ENCODE assay signal across 10 mouse cellular contexts in the genomic region with DNA sequence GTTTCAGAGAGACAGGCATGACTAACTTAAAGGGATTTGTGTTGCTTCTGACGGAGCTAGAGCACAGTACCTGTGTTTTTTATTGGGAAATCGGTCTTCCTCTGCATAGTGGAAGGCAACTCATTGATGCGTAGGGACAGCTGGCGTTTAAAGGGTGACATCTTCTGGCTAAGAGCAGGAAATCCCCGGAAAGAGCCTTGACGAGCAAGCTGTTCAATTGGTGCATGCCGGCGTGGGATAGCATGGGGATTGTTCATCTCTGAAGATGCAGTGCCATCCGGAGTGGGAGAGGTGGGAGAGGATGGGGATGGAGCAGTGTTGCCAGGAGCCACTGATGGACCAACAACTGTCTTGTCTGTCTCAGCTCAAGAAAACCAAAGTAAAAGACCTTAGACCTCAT. TPM values are rescaled to one million over a fixed set of nuclear protein-coding genes. Genes with fewer than 3 reads are reported as not detected.
DNase-seq lines count a peak whose midpoint lies in the region; ATAC-seq and TF ChIP-seq lines count a peak whose summit lies in the region.
"Had no signal": no experiment of that assay in that cellular context is flagged by ENCODE, and none has a peak within 500 bp of the region (broad histone marks: within the 10 kb centered on the region; RNA-seq: fewer than 3 reads in every experiment).

No protein-coding gene starts in this region.

- peak; percentile 33 for TF ChIP-seq CTCF in left cerebral cortex, adult 2 months (IDR thresholded peaks at IDR 0.05)
- TF ChIP-seq CTCF in heart, adult 2 months (IDR thresholded peaks at IDR 0.05): no peak

- no peaks in the 10 kb centered on the region for H3K27me3 ChIP-seq in forebrain, embryonic 14.5 days (replicated peaks; ENCODE audit: control insufficient read depth, insufficient read depth, low read length)
- H3K27me3 ChIP-seq in forebrain, embryonic 11.5 days (ENCODE audit: control insufficient read depth, insufficient read depth, low read length): no peaks in the 10 kb centered on the region
- no peaks in the 10 kb centered on the region for H3K27me3 ChIP-seq in heart, adult 2 months (ENCODE audit: control insufficient read depth, insufficient read depth, low read length)

- no peaks in the 10 kb centered on the region for H3K4me1 ChIP-seq in forebrain, embryonic 14.5 days (ENCODE audit: control insufficient read depth, insufficient read depth, low read length)
- no peaks in the 10 kb centered on the region for H3K4me1 ChIP-seq in forebrain, embryonic 11.5 days (replicated peaks; ENCODE audit: control insufficient read depth, insufficient read depth, low read length)
- no peaks in the 10 kb centered on the region for H3K4me1 ChIP-seq in heart, adult 2 months (ENCODE audit: control insufficient read depth, insufficient read depth, low read length)

- no peak overlapping the region for H3K4me3 ChIP-seq in forebrain, embryonic 14.5 days (ENCODE audit: low read depth, low read length)
- no peak overlapping the region for H3K4me3 ChIP-seq in forebrain, embryonic 11.5 days (ENCODE audit: low read depth, low read length)
- H3K4me3 ChIP-seq in left cerebral cortex, adult 2 months: no peak overlapping the region
- H3K4me3 ChIP-seq in heart, adult 2 months: no peak overlapping the region

- ATAC-seq in forebrain, embryonic 14.5 days: no peak
- ATAC-seq in forebrain, embryonic 11.5 days (replicated peaks; ENCODE audit: low FRiP score): no peak

- no peaks in the 10 kb centered on the region; the same call in 1 of the 2 replicates for H3K9me3 ChIP-seq in forebrain, embryonic 14.5 days (replicated peaks; ENCODE audit: control insufficient read depth, low read length)
- no peaks in the 10 kb centered on the region; the same call in 1 of the 2 replicates for H3K9me3 ChIP-seq in forebrain, embryonic 11.5 days (ENCODE audit: control insufficient read depth, low read length)

- H3K27ac ChIP-seq in forebrain, embryonic 14.5 days (ENCODE audit: low read depth, low read length): no peak overlapping the region
- H3K27ac ChIP-seq in forebrain, embryonic 11.5 days (ENCODE audit: low read depth, low read length): no peak overlapping the region
- no peak overlapping the region; the same call in 1 of the 2 replicates for H3K27ac ChIP-seq in left cerebral cortex, adult 2 months
- H3K27ac ChIP-seq in heart, adult 2 months: no peak overlapping the region

- intact Hi-C loops in left cerebral cortex, adult 2 months (cut with DNase I): loop anchor here (5.0 kb wide), 1 partner anchor 41 kb away; no protein-coding TSS in a partner anchor
- intact Hi-C loops in heart, adult 2 months (cut with DNase I): no loop called here

- TF ChIP-seq EP300 in heart, adult 2 months (IDR thresholded peaks at IDR 0.05; ENCODE audit: insufficient read depth, low read depth, low read length): no peak

- no peak overlapping the region for H3K9ac ChIP-seq in forebrain, embryonic 14.5 days (ENCODE audit: low read length)
- H3K9ac ChIP-seq in forebrain, embryonic 11.5 days (ENCODE audit: low read length): no peak overlapping the region
- H3K9ac ChIP-seq in heart, adult 2 months (ENCODE audit: low read depth, low read length): no peak overlapping the region

- H3K4me2 ChIP-seq in forebrain, embryonic 14.5 days (ENCODE audit: low read length): no peak overlapping the region
- no peak overlapping the region for H3K4me2 ChIP-seq in forebrain, embryonic 11.5 days (ENCODE audit: low read depth, low read length, severe bottlenecking)

- peaks cover 62% of the 10 kb centered on the region for H3K36me3 ChIP-seq in forebrain, embryonic 14.5 days (ENCODE audit: control insufficient read depth, insufficient read depth, low read length)
- H3K36me3 ChIP-seq in forebrain, embryonic 11.5 days (ENCODE audit: control insufficient read depth, insufficient read depth, low read length): peaks cover 10% of the 10 kb centered on the region
- peaks cover 5% of the 10 kb centered on the region; the same call in 1 of the 2 replicates for H3K36me3 ChIP-seq in heart, adult 2 months (ENCODE audit: control insufficient read depth, insufficient read depth, low read length)

- WGBS in forebrain, embryonic 14.5 days: 65% methylated on average over 9 of the region's 9 CpGs
- 66% methylated on average over 9 of the region's 9 CpGs for WGBS in forebrain, embryonic 11.5 days
- WGBS in heart, adult 2 months: 65% methylated on average over 9 of the region's 9 CpGs

- H3K79me2 ChIP-seq in heart, adult 2 months (replicated peaks; ENCODE audit: control insufficient read depth, insufficient read depth, low read length): no peaks in the 10 kb centered on the region

- no peak for TF ChIP-seq POLR2A in heart, adult 2 months (IDR thresholded peaks at IDR 0.05; ENCODE audit: insufficient read depth, low read depth, low read length)

- DNase-seq in forebrain, embryonic 14.5 days (ENCODE audit: low spot score): peak; percentile 71
- DNase-seq in forebrain, embryonic 11.5 days (ENCODE audit: low spot score): no peak
- DNase-seq in left cerebral cortex, adult 2 months (ENCODE audit: extremely low spot score in 1 of 2, low spot score in 2 of 2): peak in 1 of 2 experiments; percentile 45
- no peak for DNase-seq in left cerebral cortex, adult 11 months (ENCODE audit: low spot score)
- DNase-seq in cerebellum, postnatal 10 days: peak; percentile 73 to 77
- peak; percentile 67 for DNase-seq in retina, postnatal 1 day
- no peak for DNase-seq in heart, adult 2 months
- no peak for DNase-seq in kidney, postnatal 14 days

RNA-seq across cellular contexts. Expression of a gene that starts 37.5 kb away (rescaled TPM):
- polyA plus RNA-seq in forebrain, embryonic 14.5 days (2014; fragmentation: Nextera tagmentation; extraction: Ambion mirVana): 0.09 and 0.11 TPM in 2 replicates
- polyA plus RNA-seq in forebrain, embryonic 11.5 days (2014; fragmentation: Nextera tagmentation; extraction: Ambion mirVana): 0.04 and 0.05 TPM in 2 replicates
- 1 to 10 TPM; 8.4 to 10.0 TPM for total RNA-seq in left cerebral cortex, adult 2 months (2021)
- total RNA-seq in heart, adult 2 months (2021): 1 to 10 TPM; 4.9 to 7.5 TPM
- polyA plus RNA-seq in heart, adult 2 months (2012; rRNA removed): 8.7 and 13.1 TPM in 2 replicates
- total RNA-seq: megakaryocyte, adult 5-6 weeks had no signal
- polyA plus RNA-seq: C2C12 had no signal

Comparison
In these comparisons a context has a peak if more than half of its experiments do, and no peak if none do; other contexts are left out.
1. DNase-seq: peak in forebrain, embryonic 14.5 days (single experiment), cerebellum, postnatal 10 days (2 of 2) and retina, postnatal 1 day (single experiment); none in forebrain, embryonic 11.5 days (single experiment), left cerebral cortex, adult 11 months (single experiment), heart, adult 2 months (0 of 2) and kidney, postnatal 14 days (single experiment).